Mouse (Mus musculus): Measurements from ENCODE around the gene Rasl10b. TPM values are rescaled to one million over a fixed set of nuclear protein-coding genes. Genes with fewer than 3 reads are reported as not detected.

Gene Rasl10b
- polyA plus RNA-seq, 1 experiment, result 0.17 TPM

DNA sequence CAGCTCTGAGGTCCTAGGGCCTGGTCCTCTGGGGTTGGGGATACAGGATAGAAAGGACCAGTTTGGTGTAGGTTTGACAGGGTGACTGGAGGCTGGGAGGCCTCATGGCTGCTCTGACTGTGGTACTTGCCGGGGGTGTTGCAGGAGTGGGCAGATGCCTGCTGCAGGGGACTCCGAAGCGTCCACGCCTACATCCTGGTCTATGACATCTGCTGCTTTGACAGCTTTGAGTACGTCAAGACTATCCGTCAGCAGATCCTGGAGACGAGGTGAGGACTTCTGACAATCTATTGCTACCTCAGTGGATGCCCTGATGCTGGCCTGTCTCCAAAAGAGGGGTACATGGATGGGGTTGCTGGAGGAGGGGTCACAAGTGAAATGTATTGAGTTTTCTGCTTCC is 8.8 kb downstream of the Rasl10b start:
- no peak for TF ChIP-seq GATA1 (IDR thresholded peaks at IDR 0.05; ENCODE audit: low read length)

DNA sequence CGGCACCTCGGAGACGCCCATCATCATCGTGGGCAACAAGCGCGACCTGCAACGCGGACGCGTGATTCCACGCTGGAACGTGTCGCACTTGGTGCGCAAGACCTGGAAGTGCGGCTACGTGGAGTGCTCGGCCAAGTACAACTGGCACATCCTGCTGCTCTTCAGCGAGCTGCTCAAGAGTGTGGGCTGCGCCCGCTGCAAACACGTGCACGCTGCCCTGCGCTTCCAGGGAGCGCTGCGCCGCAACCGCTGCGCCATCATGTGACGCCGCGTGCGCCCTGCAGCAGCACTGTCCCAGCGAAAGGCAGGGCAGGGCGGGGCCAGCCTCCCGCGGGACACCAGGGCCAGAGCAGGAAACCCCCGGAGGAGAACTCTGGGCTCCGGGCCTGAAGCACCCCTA is 9.6 kb downstream of the Rasl10b start:
- TF ChIP-seq GATA1 (IDR thresholded peaks at IDR 0.05; ENCODE audit: low read length), result no peak

DNA sequence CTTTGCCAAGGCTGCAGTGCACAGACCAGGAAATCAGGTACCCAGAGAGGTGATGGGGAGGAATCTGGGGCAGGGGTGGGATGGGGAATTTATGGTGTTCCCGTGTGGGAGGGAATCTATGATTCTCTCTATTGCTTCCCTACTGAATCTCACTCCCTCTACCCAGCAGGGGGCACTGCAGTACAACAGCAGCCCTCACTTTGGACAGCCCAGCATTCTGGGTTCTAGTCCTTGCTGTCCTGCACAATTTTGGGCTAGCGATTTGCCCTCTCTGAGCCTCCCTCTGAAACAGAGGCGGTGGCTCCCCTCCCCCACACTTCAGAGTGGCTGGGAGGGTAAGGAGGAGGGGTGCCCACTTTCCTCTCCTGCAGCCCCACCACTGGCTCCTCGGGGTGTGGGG is 11.4 kb downstream of the Rasl10b start:
- no peak for TF ChIP-seq GATA1 (IDR thresholded peaks at IDR 0.05; ENCODE audit: low read length)

DNA sequence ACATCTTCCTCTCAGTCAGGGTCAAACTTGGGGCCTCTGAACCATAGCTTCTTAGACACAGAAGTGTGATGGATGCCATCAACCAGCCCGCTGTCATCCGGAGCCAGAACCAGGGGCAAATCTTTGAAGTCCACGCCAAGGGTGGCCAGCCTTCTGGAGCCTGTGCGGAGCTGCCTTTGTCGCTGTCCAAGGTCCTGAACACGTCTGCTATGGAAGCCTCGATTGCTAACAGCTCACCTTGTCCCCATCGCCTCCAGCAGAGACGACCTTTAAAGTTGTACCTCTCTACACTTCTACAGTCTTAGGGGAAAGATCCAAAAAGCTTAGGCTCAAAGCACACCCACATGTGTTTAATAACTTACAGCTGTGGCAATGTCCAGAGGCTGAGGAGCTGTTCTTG is 12.4 kb downstream of the Rasl10b start:
- no peak for TF ChIP-seq GATA1 (IDR thresholded peaks at IDR 0.05; ENCODE audit: low read length)

DNA sequence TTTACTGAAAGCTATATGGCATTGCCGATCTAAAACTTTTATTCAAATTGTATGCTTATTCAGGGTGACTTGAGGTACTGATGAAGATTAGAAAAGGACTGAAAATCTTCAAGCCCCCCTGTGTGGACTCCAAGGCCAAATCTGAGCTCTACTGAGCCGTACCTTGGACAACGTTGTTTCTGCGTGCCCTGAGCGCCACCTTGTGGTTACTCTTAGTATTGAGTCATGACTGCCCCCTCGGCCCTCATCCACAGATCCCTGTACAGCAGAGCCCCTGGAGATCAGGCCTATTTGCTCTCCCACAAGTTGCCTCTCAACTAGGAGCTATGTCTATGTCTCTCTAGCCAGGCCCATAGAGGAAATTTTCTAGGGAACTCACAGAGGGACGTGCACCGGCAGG is 15.7 kb downstream of the Rasl10b start:
- no peak for TF ChIP-seq GATA1 (IDR thresholded peaks at IDR 0.05; ENCODE audit: low read length)

DNA sequence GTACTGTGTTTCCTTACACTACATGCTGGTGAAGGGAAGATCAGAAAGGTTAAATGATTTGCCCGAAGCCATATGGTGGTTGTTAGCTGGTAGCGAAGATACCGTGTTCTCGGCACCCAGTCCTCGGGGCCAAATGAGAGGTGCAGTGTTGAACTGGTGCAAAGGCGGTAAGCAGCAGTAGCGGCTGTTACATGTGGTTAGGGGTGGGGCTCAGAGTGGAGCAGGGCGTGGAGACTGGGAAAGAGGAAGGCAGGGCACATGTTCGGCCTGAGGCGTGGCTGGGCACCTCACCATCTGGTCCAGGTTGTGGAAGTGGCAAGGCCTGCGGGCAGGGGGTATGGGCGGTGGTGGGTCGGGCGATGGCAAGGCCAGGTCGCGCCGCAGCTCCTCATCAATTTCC is 18.0 kb downstream of the Rasl10b start:
- no peak for TF ChIP-seq GATA1 (IDR thresholded peaks at IDR 0.05; ENCODE audit: low read length)

DNA sequence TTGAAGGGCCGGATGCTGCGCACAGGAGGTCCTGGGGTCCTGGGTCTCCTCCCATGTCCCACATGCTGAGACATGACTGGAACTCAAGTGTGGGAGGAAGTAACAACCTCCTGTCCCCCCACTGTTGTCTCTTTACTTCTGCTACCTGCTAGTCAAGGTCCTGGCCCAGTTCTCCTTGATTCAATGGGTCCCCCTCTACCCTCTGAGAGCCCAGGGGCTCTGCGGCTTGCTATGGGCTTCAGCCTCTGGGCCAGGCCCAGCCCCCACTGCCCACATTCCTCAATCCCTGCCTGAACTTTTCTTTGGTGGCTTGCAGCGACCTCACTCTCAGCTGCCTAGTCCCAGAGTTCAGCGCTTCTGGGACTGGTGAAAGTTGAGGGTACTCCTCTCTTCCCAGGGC is 20.4 kb downstream of the Rasl10b start, which contains the start of gene Gas2l2:
Gene Gas2l2, minus strand, starts transcription at position 101 of the 400 bp plus-strand sequence.
- no peak for TF ChIP-seq GATA1 (IDR thresholded peaks at IDR 0.05; ENCODE audit: low read length)

DNA sequence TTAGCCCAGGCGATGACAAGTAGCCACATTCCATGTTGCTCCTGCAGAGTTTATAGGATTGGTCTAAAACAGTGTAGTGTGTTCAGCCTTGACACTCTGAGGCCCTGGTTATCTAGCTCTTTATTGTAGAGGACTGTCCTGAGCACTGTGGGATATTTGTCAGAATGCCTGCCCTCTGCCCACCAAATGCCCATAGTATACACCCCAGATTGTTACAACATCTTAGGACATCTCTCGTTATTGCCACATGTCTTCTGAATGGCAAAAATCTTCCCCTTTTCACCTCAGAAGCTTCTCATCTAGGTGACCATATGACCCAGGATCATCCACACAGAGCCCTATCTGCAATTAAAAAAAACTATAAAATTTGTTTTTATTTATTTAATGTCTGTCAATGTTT is 23.6 kb downstream of the Rasl10b start:
- no peak for TF ChIP-seq GATA1 (IDR thresholded peaks at IDR 0.05; ENCODE audit: low read length)

DNA sequence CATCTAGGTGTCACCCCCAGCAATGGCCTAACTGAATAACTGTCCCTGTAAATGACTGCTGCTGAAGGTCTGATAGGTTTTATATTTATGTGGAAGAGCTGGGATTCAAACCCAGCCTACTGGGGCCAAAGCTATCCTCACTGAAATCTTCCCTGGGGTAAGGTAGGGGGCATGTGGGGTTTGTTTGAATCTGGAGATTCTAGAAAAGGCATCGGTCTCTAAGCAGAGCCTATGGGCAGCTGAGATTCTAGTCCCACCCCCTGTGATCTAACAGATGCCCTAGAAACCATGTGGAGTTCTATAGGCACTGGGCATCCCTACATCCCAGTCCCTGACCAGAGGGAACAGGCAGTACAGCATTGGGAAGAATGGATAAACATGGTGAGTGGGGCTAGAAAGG is 28.4 kb downstream of the Rasl10b start, which contains the start of gene 1700020L24Rik:
Gene 1700020L24Rik, plus strand, starts transcription at position 301 of the 400 bp plus-strand sequence.
- no peak for TF ChIP-seq GATA1 (IDR thresholded peaks at IDR 0.05; ENCODE audit: low read length)

DNA sequence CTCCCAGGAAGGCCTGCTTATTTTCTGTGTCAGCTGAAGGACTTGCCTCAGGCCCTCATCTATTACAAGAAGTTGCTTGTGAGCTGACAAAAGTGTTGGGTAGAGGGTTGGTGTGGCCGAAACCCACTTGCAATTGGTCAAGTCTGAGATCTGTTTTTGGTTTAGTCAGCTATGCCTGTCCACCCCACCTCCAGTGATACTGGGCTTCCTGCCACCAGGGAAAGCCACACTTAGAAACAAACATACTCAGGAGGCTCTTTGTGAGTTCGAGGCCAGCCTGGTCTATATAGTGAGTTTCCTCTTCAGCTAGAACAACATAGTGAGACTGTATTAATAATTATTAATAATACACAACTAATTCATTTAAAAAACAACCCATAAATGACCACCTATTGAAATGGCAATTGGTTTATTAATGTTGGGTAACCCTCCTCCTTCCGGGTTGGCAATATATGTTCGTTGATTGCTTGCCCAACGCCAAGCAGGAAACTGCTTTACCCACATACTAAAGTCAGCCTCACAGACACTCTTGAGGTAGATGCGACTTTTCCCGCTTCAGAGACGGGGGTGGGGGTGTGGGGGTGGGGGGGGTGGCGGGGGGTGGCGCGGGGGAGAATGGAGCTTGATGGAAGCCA is 30.6 kb downstream of the Rasl10b start:
- TF ChIP-seq GATA1 (IDR thresholded peaks at IDR 0.05; ENCODE audit: low read length), result no peak

DNA sequence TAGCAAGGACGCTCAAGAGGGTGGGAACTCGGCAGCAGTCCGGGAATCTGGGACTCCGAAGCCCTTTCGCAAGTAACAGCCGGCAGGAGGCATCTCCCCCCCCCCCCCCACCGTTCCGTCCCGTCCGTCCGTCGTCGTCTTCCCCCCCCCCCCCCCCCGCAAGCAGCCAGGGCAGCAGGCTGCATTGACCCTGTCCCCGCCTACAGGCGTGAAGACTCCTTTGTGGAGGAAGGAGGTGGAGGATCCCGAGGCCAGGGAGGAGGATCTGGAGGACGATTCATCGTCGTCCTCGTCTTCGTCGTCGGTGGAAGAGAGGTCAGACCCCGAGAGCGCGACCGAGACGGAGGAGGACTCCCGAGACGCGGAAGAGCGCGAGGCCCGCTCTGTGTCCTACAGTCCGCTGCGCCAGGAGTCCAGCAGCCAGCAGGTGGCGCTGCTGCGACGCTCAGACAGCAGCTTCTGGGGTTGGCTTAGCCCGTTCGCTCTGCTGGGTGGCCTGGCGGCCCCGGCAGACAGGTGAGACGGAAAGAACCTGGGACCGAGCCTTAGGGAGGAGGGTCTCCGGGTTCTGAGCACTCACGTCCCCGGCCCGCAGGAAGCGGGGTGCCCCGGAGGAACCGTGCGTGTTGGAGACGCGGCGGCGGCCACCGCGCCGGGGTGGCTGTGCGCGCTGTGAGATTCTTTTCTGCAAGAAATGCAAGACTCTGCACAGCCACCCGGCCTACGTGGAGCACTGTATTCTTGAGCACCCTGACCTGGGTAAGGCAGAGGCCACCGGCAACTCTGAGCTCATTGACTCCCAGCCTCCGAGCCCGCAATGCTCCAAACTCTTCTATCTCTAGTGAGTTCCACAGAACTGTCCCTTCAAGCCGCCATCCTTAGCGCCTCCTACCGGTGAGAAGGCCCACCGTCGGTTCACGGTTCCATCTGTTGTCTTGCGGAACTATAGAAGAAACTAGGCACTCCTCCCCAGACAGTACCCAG is 31.4 kb downstream of the Rasl10b start:
- no peak for TF ChIP-seq GATA1 (IDR thresholded peaks at IDR 0.05; ENCODE audit: low read length)

DNA sequence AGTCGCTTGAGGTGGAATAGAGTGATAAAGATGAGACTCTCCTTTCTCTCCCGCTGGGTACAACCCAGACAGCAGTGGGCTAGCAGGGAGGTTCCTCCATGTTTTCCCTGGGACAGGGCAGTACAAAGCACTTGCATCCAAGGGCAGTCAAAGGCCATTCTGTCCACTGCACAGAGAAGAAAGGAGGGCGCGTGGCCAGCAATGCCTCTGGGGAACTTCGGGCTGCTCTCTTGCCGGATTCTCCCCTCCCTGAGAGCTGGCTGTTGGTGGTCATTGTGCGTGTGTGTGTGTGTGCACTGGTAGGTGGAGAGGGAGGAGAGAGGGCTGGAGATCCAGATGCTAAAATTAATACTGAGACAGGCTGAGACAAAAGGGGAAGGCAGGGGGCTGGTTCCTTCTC is 32.3 kb downstream of the Rasl10b start:
- no peak for TF ChIP-seq GATA1 (IDR thresholded peaks at IDR 0.05; ENCODE audit: low read length)

DNA sequence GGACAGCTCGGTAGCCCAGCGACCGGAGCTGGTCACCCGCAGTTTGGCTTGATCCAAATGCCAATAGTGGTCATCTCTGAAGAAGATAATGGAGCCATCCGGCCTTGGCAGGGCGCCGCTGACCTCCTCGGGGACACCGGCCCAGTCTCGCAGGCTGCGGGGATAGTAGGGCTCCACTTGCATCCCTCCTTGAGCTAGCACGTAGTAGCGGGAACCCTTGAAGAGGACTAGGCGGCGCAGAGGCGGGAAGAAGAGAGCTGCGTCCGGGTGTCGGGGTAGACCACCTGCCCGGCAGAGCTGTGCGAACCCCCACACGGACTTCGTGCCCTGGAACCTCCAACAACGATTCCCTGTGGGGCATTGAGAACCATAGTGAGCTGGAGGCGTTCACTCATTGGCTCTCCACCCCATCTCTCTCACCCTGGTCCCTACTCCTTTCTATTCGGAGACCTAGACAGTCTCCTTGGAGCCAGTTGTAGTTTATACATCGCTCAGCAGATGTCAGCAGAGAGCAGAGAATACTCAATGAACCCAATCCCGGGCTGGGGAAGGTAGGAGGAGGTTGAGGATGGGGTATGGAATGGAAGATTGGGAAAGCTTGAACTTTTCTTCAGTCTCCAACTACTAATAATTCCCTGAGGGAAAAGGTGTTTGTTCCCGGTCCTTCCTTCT is 33.8 kb downstream of the Rasl10b start:
- no peak for TF ChIP-seq GATA1 (IDR thresholded peaks at IDR 0.05; ENCODE audit: low read length)

DNA sequence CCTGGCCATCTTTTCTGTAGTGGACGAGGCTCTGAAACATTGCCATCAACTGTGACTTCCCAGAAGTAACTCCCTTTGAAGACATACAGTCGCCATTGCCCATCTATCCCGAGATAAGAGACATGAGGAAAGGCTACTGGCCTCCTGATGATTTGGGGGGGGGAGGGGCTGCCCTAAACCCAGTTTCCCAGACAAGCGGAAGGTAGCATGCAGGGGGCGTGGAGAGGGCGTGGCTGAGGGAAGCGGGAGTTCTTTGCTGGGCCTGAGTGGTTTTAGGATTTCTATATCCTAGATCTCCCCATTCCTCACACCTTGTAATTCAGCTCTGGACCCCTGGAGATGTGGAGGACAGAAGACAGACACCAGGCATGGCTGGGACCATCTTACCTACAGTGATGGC is 34.9 kb downstream of the Rasl10b start:
- TF ChIP-seq GATA1 (IDR thresholded peaks at IDR 0.05; ENCODE audit: low read length), result no peak

DNA sequence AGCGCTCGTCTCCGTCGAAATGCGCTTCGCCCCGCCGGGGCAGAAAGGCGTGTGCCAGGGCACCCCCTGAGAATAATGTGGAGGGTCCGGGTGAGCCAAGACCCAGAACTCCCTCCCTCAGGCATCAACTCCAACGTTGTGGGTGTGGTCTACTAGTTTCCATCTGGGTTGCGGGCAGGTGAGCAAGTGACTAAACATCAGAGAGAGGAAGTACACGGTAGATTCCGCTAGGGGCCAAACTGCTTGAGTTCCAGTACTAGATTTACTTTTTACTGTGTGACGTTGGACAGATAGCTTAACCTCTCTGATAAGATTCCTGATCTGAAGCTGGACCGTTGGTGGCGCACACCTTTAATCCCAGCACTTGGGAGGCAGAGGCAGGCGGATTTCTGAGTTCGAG is 36.1 kb downstream of the Rasl10b start:
- TF ChIP-seq GATA1 (IDR thresholded peaks at IDR 0.05; ENCODE audit: low read length), result no peak

DNA sequence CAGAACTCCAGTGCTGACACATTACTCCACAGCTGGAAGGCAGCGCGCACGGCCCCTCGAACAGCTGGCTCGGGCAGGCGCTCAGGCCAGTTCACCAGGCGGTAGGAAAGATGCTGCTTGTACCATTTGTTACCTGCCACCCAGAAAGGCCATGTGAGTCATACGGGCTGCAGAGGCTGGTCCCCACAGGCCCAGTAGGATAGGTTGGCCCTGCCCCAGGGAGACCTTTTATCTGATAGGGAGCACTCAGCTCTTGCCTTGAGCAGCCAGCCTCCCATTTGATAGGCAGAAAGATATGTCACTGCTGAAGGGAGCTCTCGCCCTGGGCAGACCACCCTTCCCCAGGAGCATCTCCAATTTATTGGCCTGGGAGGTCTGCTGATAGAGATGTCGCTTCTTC is 38.7 kb downstream of the Rasl10b start:
- TF ChIP-seq GATA1 (IDR thresholded peaks at IDR 0.05; ENCODE audit: low read length), result no peak
